Mouse (Mus musculus) lung, embryonic 16.5 days (tissue): ENCODE results near the gene Nudt17. TPM values are rescaled to one million over a fixed set of nuclear protein-coding genes. Genes with fewer than 3 reads are reported as not detected.

ENCODE experiments used
- ATAC-seq: fragments of 200-750 bp; cut with Nextera tagmentation; 2 replicates; pipeline ENCODE4 v1.8.0; 2017; ENCODE audit warnings: low read depth, mild to moderate bottlenecking, moderate library complexity
- H3K27ac ChIP-seq: fragments of 300-500 bp; sonication (generic); 2 replicates; pipeline ENCODE4 v1.5.1; 2014; ENCODE audit warnings: mild to moderate bottlenecking, control low read depth, low read length
- H3K27me3 ChIP-seq: fragments of 300-500 bp; sonication (generic); 2 replicates; pipeline ENCODE4 v1.6.1; 2014; ENCODE audit warnings: low read depth, low read length, mixed read lengths; ENCODE audit not compliant: control insufficient read depth, insufficient read depth
- H3K36me3 ChIP-seq: fragments of 300-500 bp; sonication (generic); 2 replicates; pipeline ENCODE4 v1.6.1; 2014; ENCODE audit warnings: low read length; ENCODE audit not compliant: control insufficient read depth, insufficient read depth
- H3K4me1 ChIP-seq: fragments of 300-500 bp; sonication (generic); replicated peaks from 2 replicates; pipeline ENCODE4 v1.6.1; 2014; ENCODE audit warnings: low read length, mixed read lengths; ENCODE audit not compliant: control insufficient read depth, insufficient read depth
- H3K4me2 ChIP-seq: fragments of 300-500 bp; sonication (generic); 2 replicates; pipeline ENCODE4 v1.6.1; 2014; ENCODE audit warnings: low read depth, low read length, control low read depth
- H3K4me3 ChIP-seq: fragments of 300-500 bp; sonication (generic); 2 replicates; pipeline ENCODE4 v1.5.1; 2014; ENCODE audit warnings: mild to moderate bottlenecking, low read length, control low read depth
- H3K9ac ChIP-seq: fragments of 300-500 bp; sonication (generic); 2 replicates; pipeline ENCODE4 v1.6.1; 2014; ENCODE audit warnings: low read length, control low read depth
- H3K9me3 ChIP-seq: fragments of 300-500 bp; sonication (generic); 2 replicates; pipeline ENCODE4 v1.6.1; 2016; ENCODE audit warnings: low read length; ENCODE audit not compliant: control insufficient read depth
- WGBS: fragments of 180-500 bp; shearing (Covaris S2); extraction: QIAGEN DNeasy Blood & Tissue Kit; methylation state at CpG from one replicate; pipeline ENCODE4 v1.1.7; 2014; 5-methylcytosine and 5-hydroxymethylcytosine counted together
- polyA plus RNA-seq: library from polyadenylated mRNA; unstranded; fragments of >200 nt; fragmentation: Nextera tagmentation; extraction: Ambion mirVana; gene quantifications from 2 replicates; pipeline ENCODE4 v1.2.1, GENCODE M21; 2015

Nudt17 gene
- polyA plus RNA-seq, 1 experiment from 2014 or later = 8.2 TPM

DNA sequence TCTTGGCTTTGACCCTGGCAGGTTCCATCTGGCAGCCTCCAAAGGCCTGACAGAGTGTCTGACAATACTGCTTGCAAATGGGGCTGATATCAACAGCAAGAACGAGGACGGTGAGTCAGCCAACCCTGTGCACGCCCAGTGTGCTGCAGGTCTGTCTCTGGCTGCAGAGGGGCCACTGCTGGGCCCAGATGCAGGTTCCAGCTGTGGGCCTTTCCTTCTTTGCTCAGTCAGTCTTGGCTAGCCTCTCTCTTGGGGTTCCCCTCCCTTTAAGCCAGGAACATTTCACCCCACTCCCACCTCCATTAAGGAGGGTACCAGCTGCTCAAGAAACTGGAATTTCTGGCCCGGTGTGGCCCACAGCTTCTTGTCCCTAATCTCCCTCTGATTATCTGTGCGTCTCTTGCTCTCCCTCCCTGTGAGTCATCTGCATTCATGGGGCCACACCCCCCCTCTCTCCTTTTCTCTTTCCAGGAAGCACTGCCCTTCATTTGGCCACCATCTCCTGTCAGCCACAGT lies 29.1 kb downstream of the Nudt17 start:
- peak; percentile 17; the same call in 1 of the 2 replicates for ATAC-seq
- Histone ChIP-seq H3K4me2 (no peak overlapping the region), H3K27ac (no peak overlapping the region), H3K4me3 (no peak overlapping the region), H3K9me3 (no peaks in the 10 kb centered on the region), H3K4me1 (no peaks in the 10 kb centered on the region), H3K36me3 (no peaks in the 10 kb centered on the region), H3K27me3 (peaks cover 6% of the 10 kb centered on the region), H3K9ac (no peak overlapping the region)
- WGBS = 23% methylated on average over 5 of the region's 5 CpGs

DNA sequence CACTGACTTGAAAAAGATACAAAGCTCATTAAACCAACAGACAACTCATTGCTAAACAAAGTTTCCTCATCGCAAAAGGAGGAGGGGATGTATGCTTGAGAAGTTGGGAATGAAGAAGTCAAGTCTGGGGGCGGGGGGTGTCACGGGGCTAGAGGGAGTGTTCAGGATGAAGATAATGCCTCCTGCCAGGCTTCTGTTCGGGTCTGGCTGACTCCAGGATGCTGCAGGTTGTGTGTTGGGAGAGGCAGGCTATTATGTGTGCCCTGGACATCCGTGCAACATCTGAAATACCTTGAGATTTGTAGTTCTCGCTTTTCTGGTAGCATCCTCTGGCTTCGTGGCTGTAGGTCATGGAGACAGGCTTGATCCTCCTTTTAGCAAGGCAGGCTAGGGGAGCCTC lies 29.9 kb downstream of the Nudt17 start:
- Histone ChIP-seq H3K27ac (no peak overlapping the region), H3K36me3 (no peaks in the 10 kb centered on the region), H3K4me1 (no peaks in the 10 kb centered on the region), H3K9me3 (no peaks in the 10 kb centered on the region), H3K9ac (no peak overlapping the region), H3K4me2 (no peak overlapping the region), H3K27me3 (no peaks in the 10 kb centered on the region; the same call in 1 of the 2 replicates), H3K4me3 (no peak overlapping the region)
- no peak for ATAC-seq
- WGBS = 65% methylated on average over 7 of the region's 7 CpGs

DNA sequence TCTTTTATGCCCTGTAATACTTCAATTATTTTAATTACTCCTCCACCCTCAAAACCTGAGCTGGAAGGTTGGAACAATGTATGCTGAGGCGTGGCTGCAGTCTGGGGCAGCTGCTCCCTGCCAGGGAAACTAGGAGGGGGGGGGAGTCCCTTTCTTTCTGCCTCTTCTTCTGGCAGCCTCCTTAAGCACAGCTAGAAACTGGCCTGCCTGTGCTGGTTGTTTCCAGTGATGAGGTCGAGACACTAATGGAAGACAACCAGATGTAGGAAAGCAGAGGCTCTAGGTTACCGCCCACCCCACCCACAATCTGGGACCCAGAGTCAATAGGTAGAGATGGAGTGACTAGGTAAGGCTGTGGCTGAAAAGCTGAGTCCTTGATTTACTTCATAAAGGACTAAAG lies 32.7 kb downstream of the Nudt17 start:
- H3K27me3 ChIP-seq = no peaks in the 10 kb centered on the region
- no peak for ATAC-seq
- no peaks in the 10 kb centered on the region for H3K36me3 ChIP-seq
- WGBS = 65% methylated on average over 3 of the region's 3 CpGs
- no peak overlapping the region for H3K27ac ChIP-seq
- H3K4me1 ChIP-seq = no peaks in the 10 kb centered on the region
- no peak overlapping the region for H3K4me2 ChIP-seq
- no peak overlapping the region for H3K9ac ChIP-seq
- no peak overlapping the region for H3K4me3 ChIP-seq
- H3K9me3 ChIP-seq = no peaks in the 10 kb centered on the region

DNA sequence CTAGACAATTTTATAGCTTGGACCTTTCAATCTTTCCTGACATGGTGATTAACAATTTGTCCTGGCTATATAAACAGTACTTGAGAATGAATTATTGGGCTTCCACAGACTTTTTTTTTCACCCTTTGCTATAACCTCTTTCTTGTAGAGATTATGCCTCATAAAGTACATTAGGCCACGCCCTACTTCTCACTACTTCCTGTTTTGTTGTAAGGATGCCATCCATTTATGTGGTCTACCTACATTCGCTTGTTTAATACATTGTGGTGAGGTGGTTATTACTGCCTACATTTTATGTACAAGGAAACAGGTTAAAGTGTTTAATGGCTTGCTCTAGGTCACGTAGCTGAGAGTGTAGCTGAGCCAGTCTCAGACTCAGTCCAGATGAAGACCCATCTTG lies 33.2 kb downstream of the Nudt17 start:
- H3K27ac ChIP-seq = no peak overlapping the region
- no peak overlapping the region for H3K4me3 ChIP-seq
- H3K4me2 ChIP-seq = no peak overlapping the region
- ATAC-seq = no peak
- no peak overlapping the region for H3K9ac ChIP-seq
- 82% methylated on average over 3 of the region's 3 CpGs for WGBS
- H3K4me1 ChIP-seq = 0 out of 2 replicates have a peak, but pooled peaks cover 5% of the 10 kb centered on the region
- no peaks in the 10 kb centered on the region for H3K36me3 ChIP-seq
- H3K27me3 ChIP-seq = no peaks in the 10 kb centered on the region
- no peaks in the 10 kb centered on the region for H3K9me3 ChIP-seq

DNA sequence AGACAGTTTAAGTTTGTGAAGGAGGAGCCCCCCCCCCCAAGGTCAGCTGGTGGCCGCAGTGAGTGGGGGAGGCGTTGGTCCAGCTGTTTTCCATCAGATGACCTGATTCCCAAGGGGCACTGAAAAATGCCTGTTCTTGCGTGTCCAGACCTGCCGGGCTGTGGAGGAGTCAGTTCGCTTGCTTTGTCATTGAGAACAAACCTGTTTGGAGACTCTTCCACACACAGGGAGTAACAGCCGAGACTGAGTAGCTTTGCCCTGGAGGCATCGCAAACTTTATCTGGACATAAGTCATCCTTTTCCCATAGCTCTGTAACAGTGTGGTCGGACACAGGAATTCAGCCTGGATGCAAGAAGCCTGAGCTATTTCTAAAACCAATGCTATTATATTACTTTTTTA lies 33.9 kb downstream of the Nudt17 start:
- Histone ChIP-seq H3K4me3 (no peak overlapping the region), H3K9me3 (no peaks in the 10 kb centered on the region), H3K4me1 (0 out of 2 replicates have a peak, but pooled peaks cover 5% of the 10 kb centered on the region), H3K36me3 (no peaks in the 10 kb centered on the region), H3K27me3 (no peaks in the 10 kb centered on the region), H3K4me2 (no peak overlapping the region), H3K27ac (no peak overlapping the region), H3K9ac (no peak overlapping the region)
- WGBS = 41% methylated on average over 8 of the region's 8 CpGs
- no peak for ATAC-seq

DNA sequence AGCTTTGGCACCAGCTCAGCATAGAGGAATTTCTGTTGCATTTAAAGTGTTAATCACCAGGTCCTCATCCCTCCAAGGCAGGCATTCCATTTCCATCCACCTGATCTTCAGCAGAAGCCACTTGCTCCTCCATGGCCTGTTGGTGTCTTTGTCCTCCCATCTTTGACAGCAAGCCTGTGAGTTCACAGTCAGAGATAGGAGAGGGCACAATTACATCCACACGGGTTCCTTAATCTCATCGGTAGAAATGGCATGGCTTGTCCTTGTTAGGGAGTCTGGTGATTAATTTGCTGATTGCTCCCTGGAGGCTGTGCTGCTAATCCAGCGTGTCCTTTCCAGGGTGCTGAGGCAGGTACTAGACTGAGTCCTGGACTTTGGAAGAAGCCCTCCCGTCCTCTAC lies 34.8 kb downstream of the Nudt17 start:
- WGBS = 65% methylated on average over 4 of the region's 4 CpGs
- ATAC-seq = no peak
- H3K4me2 ChIP-seq = no peak overlapping the region

DNA sequence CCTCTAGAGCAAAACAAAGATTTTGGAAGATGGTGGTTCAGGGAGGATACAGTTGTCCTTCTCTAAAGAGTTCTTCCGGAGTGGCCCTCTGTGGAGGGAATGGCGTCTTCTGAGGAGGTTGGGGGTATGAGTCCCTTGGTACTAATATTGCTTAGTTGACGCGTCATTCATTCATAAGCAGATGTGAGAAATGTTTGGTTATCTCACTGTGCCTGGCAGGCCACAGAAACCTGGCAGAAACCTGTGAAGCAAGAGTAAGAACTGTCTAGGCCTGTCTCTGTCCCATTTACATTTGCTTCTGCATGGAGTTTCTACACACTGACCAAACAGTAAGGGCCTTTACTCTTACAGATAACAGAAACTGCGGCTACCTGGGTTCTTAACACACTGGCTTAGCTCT lies 36.8 kb downstream of the Nudt17 start:
- no peak overlapping the region for H3K27ac ChIP-seq
- H3K4me3 ChIP-seq = no peak overlapping the region
- 0 out of 2 replicates have a peak, but pooled peaks cover 5% of the 10 kb centered on the region for H3K4me1 ChIP-seq
- no peaks in the 10 kb centered on the region for H3K9me3 ChIP-seq
- WGBS = 93% methylated on average over 5 of the region's 5 CpGs
- H3K9ac ChIP-seq = no peak overlapping the region
- no peaks in the 10 kb centered on the region for H3K36me3 ChIP-seq
- H3K27me3 ChIP-seq = no peaks in the 10 kb centered on the region
- ATAC-seq = no peak
- H3K4me2 ChIP-seq = no peak overlapping the region

More for the DNA sequence above, 34.8 kb downstream of the Nudt17 start:
- Histone ChIP-seq H3K27me3 (no peaks in the 10 kb centered on the region), H3K4me3 (no peak overlapping the region), H3K27ac (no peak overlapping the region), H3K9me3 (no peaks in the 10 kb centered on the region), H3K4me1 (0 out of 2 replicates have a peak, but pooled peaks cover 5% of the 10 kb centered on the region), H3K36me3 (no peaks in the 10 kb centered on the region), H3K9ac (no peak overlapping the region)

DNA sequence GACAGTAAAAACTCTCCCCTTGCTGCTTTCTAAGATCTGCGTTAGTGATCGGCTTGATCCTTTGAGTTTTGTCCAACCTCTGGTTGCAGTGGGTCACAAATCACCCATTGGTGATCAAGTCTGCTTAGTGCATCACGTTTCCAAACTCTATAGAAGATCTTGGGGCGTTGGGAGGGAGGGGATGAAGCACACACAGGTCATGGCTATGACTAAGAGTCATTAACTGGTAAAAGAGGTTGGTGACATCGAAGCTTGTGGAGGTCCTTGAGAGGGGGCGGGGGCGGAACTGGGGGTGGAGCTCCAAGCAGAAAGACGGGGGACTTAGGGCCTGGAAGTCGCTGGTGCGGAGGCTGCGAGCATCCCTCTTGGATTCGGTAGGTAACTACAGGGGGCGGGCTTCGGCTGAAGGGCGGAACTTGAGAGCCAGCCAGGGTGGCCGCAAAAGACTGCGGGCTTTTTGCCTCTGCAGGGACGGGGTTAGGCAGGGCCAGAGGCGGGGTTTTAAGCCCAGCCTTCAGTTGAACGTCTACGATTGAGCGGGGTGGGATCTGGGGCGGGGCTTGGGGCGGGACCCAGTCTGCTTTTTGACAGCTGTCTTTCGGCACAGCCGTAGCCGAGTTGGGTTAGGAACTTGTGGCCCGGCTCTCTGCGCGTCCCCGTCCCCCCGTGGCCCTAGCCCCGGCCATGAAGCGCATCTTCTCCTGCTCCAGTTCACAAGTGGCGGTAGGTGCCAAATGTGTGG lies 38.5 kb downstream of the Nudt17 start, which contains the start of gene Ankrd35:
Ankrd35 (plus strand) TSS at position 405 of the 742 bp plus-strand sequence.
- H3K4me3 ChIP-seq = peak within 1 kb of the TSS; percentile 49
- H3K9me3 ChIP-seq = no peaks in the 10 kb centered on the region
- no peak within 1 kb of the TSS for H3K27ac ChIP-seq
- ATAC-seq = peak; percentile 98
- H3K27me3 ChIP-seq = no peaks in the 10 kb centered on the region
- no peaks in the 10 kb centered on the region for H3K36me3 ChIP-seq
- H3K9ac ChIP-seq = peak within 1 kb of the TSS; percentile 44
- 0 out of 2 replicates have a peak, but pooled peaks cover 5% of the 10 kb centered on the region for H3K4me1 ChIP-seq
- WGBS = 3% methylated on average over 35 of the region's 35 CpGs
- peak within 1 kb of the TSS; percentile 80 for H3K4me2 ChIP-seq

DNA sequence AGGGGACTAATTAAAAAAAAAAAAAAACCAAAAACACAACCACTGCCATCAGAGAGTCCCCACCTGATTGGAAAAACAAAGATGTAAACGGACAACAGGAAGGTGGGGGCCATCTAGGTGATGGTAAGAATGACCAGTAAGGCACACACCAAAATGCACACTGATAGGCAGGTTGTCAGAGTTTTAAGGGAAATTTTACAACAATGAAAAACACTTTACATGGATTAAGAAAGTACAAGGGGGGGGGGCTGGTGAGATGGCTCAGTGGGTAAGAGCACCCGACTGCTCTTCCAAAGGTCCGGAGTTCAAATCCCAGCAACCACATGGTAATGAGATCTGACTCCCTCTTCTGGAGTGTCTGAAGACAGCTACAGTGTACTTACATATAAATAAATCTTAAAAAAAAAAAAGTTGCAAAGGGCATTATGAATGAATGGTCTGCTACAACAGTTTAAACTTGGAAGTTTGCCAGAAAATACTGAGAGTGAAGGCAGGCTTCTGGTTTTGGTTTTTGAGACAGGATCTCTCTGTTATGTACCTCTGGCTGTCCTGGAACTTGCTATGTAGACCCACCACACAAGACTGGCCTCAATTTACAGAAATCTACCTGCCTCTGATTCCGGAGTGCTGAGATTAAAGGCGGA lies 39.8 kb downstream of the Nudt17 start:
- H3K9me3 ChIP-seq = no peaks in the 10 kb centered on the region
- H3K27me3 ChIP-seq = no peaks in the 10 kb centered on the region
- H3K4me3 ChIP-seq = no peak overlapping the region
- WGBS = 88% methylated on average over 5 of the region's 5 CpGs
- H3K36me3 ChIP-seq = no peaks in the 10 kb centered on the region
- no peak overlapping the region for H3K9ac ChIP-seq
- H3K27ac ChIP-seq = no peak overlapping the region
- no peak for ATAC-seq
- no peak overlapping the region for H3K4me2 ChIP-seq
- peaks cover 9% of the 10 kb centered on the region for H3K4me1 ChIP-seq
